Mouse (Mus musculus) thymus, postnatal 10 days (tissue): ENCODE results near the gene Spdef.
A peak's percentile ranks its signal among the peaks of the same experiment; 100 is the strongest.

Experiments
- DNase-seq, 2 experiments: peaks; one replicate each; pipeline ENCODE4 v3.0.0; 2021; ENCODE audit warnings: low spot score in 2 of 2

Gene Spdef

DNA sequence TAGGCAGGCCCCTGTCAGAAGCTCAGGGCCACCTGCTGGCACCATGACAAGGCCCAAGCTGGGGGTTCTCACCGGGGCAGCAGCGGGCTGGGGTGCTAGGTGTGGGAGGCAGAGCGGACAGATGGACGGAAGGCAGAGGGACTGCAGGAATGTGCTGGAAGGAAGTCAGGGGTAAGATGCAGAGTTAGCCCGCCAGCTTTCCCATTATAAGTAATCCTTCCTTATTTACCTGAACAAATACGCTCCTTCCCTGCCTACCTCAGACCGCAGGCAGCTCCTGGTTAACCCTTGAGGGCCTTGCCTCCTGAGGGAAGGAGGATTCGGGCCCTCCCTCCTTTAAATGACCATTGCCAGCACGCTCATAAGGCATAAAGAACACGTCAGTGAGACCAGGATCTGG is at the start of gene Spdef:
TSS of gene Spdef (minus strand) at position 186 of the 400 bp plus-strand sequence.
- no peak for DNase-seq

GRCm38 (mm10) chr17:27777823-27778222 is 49.1 kb upstream of the Spdef start:
- DNase-seq: no peak

DNA sequence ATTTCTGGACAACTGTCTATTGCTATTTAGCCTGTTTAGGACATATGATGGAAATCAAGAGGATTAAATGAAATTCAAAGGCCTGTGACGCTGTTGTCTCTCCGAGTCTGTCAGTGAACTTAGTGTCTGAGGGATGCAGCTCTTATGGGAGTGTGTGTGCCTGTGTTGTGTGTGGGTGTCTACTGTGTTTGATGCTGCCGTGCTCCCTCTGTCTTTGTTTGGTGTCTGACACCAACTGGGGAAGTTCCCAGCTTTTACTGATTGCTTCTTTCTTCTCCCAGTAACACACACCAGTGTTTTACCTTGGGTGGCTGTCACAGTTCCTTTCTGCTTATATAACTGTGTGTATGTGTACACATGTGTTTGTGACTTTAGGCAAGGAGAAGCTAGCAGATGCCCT is 45.4 kb upstream of the Spdef start:
- DNase-seq: no peak

GRCm38 (mm10) chr17:27771616-27772015 is 42.9 kb upstream of the Spdef start:
- DNase-seq: no peak

- peak; percentile 10 to 64 for DNase-seq
Observed at GRCm38 (mm10) chr17:27768817-27769542, 40.2 kb upstream of the Spdef start.

- DNase-seq: no peak
Observed at GRCm38 (mm10) chr17:27767543-27767942, 38.8 kb upstream of the Spdef start.

- no peak for DNase-seq
Observed at GRCm38 (mm10) chr17:27767120-27767519, 38.4 kb upstream of the Spdef start.

GRCm38 (mm10) chr17:27765066-27765465 is 36.3 kb upstream of the Spdef start:
- DNase-seq: no peak

- no peak for DNase-seq
Observed at GRCm38 (mm10) chr17:27764453-27764852, 35.7 kb upstream of the Spdef start.

DNA sequence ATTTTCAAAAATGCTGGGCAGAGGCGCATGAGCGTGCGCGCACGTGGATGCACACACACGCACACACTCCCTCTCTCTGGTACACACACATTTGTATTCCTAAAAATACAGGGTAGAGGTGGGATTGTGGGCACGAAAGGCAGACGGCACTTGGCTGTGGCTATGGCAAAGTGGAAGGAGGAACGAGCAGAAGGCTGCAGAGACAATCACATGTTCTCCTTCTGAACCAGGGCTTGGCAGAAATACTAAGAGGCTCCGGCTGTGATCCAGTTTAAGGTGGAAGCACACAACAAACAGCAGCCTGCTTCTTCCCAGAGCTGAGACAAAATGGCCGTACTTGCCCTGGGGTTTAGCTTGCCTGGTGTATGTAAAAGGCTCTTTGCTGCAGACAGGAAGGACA is 34.1 kb upstream of the Spdef start:
- no peak for DNase-seq

- peak; percentile 37 to 63 for DNase-seq
Observed at GRCm38 (mm10) chr17:27761639-27762336, 33.0 kb upstream of the Spdef start.

GRCm38 (mm10) chr17:27760169-27760568 is 31.4 kb upstream of the Spdef start:
- DNase-seq: no peak

DNA sequence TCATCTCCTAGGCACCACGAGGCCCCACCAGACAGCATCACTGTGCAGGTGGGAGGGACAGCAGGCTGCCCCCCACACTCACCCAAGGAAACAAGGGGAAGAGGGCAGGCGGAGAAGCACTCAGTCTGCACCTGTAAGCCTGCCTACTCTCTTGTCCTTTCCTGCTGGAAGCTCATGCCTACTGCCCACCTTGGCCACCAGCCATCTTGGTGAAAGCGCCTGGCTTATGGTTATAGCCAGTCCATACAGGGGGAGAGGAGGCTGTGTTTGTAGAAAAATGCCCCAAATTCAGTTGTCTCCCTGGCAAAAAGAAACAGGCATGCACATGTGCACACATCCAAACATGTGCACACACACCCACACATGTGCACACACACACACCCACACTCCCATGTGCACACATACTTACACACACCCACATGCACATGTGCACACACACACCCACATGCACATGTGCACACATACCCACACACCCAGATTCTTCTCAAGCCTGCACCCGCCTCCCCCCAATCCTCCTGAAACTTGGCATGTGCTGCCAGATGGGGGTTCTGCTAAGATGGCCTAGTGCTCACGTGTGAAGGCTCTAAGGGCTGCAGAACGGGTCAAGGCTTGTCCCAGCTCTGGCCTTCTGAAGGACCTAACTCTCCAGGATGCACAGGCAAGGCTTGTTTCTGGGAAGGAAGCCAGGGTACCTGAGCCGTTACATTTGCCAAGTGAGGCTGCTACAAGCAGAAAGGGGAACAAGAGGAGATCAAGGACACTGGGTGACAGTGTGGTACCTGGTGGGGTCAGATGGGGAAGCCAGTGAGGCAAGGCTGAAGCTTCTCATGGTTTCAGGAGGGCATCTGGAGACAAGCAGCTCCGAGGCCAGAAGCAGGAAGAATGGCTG is 22.8 kb upstream of the Spdef start:
- DNase-seq: no peak

GRCm38 (mm10) chr17:27750451-27750942 is 21.7 kb upstream of the Spdef start:
- DNase-seq: no peak

DNA sequence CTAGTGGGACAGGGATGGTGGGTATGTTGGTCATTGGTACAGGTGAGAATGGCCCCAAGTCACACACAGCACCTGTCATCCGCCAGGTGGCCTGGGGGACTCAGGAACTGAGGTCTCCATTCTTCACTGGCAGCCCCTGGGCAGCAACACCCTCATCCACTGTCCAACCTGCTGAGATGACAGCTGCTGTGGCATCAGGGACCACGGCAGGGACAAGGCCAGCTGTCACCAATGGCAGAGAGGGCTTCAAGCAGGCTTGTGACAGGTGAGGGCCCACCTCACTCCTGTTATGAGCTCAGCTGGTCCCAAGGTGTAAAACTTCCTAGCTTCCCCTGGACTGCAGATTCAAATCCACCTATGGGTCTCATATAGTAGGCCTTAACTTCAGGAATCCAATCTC is 19.4 kb upstream of the Spdef start:
- DNase-seq: no peak

DNA sequence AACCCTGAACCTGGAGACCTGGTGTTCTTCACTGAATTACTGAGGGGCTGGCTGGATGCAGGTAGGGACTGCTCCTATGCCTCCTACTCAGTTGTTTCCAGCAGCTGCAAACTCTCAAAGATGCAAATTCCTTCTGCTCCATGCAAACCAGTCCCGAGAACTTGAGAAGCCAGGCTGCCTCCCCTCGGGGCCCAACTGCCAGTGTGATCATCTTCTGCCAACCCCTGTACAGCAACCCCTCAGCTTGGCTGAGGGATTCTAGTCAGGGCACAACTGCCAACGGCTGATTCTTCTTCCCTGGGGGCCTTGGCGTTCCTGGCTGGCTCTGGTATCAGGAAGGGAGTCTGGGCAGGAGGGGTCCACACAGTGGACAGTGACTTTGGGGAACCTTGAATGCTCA is 17.7 kb upstream of the Spdef start:
- no peak for DNase-seq

GRCm38 (mm10) chr17:27740961-27741360 is 12.2 kb upstream of the Spdef start:
- no peak for DNase-seq

- no peak for DNase-seq
Observed at GRCm38 (mm10) chr17:27734344-27735073, 5.8 kb upstream of the Spdef start.

GRCm38 (mm10) chr17:27732694-27733093 is 3.9 kb upstream of the Spdef start:
- DNase-seq: no peak

GRCm38 (mm10) chr17:27732152-27732551 is 3.4 kb upstream of the Spdef start:
- DNase-seq: no peak

GRCm38 (mm10) chr17:27726527-27726926 is 2.2 kb downstream of the Spdef start:
- no peak for DNase-seq
